Mouse (Mus musculus): ENCODE results near the gene Rabgap1l.

The Rabgap1l gene

DNA sequence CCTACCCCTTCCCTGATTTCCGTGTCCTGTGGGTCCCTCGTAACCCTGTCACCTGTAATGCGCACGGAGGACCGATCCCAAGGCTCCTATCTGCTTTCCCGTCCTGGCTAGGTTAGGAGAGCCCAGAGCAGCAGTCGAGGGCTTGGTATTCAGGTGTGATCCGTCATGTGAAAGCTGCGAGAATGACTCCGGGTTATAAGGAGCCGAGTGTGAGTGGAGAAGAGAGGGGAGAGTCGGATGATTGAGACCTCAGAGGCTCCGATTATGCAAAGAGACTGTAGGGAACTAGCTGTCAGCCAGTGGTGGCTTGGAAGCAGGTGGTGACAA, 597.7 kb downstream of the Rabgap1l start:
- DNase-seq (ENCODE audit: low read depth in 1 of 2, low spot score in 2 of 2) = no peak

- peak; percentile 98 for DNase-seq (ENCODE audit: low read depth in 1 of 2, low spot score in 2 of 2)
These were observed 598.3 kb downstream of the Rabgap1l start, which contains the start of gene Mrps14 for GRCm38 (mm10) chr1:160194529-160195336. Mrps14 (plus strand) TSS chr1:160195215.

GRCm38 (mm10) chr1:160184506-160184905, 608.5 kb downstream of the Rabgap1l start:
- no peak for DNase-seq (ENCODE audit: low read depth in 1 of 2, low spot score in 2 of 2)

- no peak for DNase-seq (ENCODE audit: low read depth in 1 of 2, low spot score in 2 of 2)
These were observed 611.8 kb downstream of the Rabgap1l start for GRCm38 (mm10) chr1:160181216-160181615.

GRCm38 (mm10) chr1:160176903-160177302, 616.1 kb downstream of the Rabgap1l start:
- DNase-seq (ENCODE audit: low read depth in 1 of 2, low spot score in 2 of 2) = no peak
